Mouse (Mus musculus) olfactory bulb, adult 2 months (tissue): ENCODE results near the gene Phgdh.

Experiments used
- CTCF ChIP-seq: fragments of 200-500 bp; IDR thresholded peaks from 2 replicates; pipeline ENCODE4 v1.5.1; 2012; ENCODE audit warnings: low read depth, mild to moderate bottlenecking, low read length, moderate library complexity; ENCODE audit not compliant: insufficient read depth
- POLR2A ChIP-seq: fragments of 200-500 bp; IDR thresholded peaks from 2 replicates; pipeline ENCODE4 v1.6.1; 2012; ENCODE audit warnings: mild to moderate bottlenecking, low read depth, low read length, moderate library complexity; ENCODE audit not compliant: insufficient read depth

DNA sequence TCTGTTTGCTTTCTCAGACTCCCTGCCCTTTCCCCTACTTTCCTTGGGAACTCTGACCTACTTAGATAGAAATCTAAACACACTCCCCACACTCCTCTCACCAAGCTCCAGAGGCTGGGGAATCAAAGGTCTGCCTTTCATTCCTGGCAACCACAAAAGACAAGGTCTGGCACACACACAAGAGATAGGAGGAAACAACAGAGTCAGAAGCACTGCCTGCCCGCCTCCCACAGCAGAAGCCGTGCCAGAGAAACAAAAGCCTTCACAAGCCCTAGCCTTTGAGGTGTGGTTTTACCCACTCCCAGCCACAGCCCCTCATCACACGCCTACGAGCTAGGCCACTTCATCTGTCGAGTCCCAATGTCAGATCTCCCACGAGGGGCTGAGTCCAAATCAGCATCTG lies 72.5 kb downstream of the Phgdh start:
- TF ChIP-seq POLR2A, result no peak
- TF ChIP-seq CTCF, result no peak
